Mouse (Mus musculus): ENCODE measurements around the gene Spta1. TPM values are rescaled to one million over a fixed set of nuclear protein-coding genes. Genes with fewer than 3 reads are reported as not detected.

The Spta1 gene
- total and polyA plus RNA-seq, 3 experiments, result 39.1 to 98.0 (median 46.1) TPM

GRCm38 (mm10) chr1:174146696-174147095 lies 25.9 kb upstream of the Spta1 start:
- TF ChIP-seq EP300 (IDR thresholded peaks at IDR 0.05; ENCODE audit: low read depth in 1 of 2, low read length in 2 of 2), result no peak
- no peaks in the 10 kb centered on the region; a peak in 1 of 4 replicates for H3K27me3 ChIP-seq (ENCODE audit: control insufficient read depth in 1 of 2, insufficient read depth in 2 of 2, low read length in 2 of 2)
- no peak overlapping the region for H3K4me3 ChIP-seq (ENCODE audit: control insufficient read depth in 1 of 2, insufficient read depth in 1 of 2, low read depth in 2 of 2, low read length in 2 of 2)
- no peak overlapping the region for H3K27ac ChIP-seq (ENCODE audit: control insufficient read depth, low read depth, low read length)
- no peak overlapping the region for H3K9ac ChIP-seq (ENCODE audit: control insufficient read depth, low read depth, low read length, poor library complexity, severe bottlenecking)
- H3K79me2 ChIP-seq (ENCODE audit: control insufficient read depth, insufficient read depth, low read length, poor library complexity), result no peaks in the 10 kb centered on the region
- no peaks in the 10 kb centered on the region for H3K9me3 ChIP-seq (replicated peaks; ENCODE audit: insufficient read depth, low read length)
- DNase-seq (ENCODE audit: low read depth, low spot score), result no peak
- no peaks in the 10 kb centered on the region for H3K4me1 ChIP-seq (ENCODE audit: control insufficient read depth in 1 of 2, insufficient read depth in 2 of 2, low read length in 2 of 2)
- H3K36me3 ChIP-seq (ENCODE audit: control insufficient read depth in 1 of 2, insufficient read depth in 2 of 2, low read length in 2 of 2), result no peaks in the 10 kb centered on the region

GRCm38 (mm10) chr1:174149289-174149688 lies 23.3 kb upstream of the Spta1 start:
- Histone ChIP-seq H3K4me3 (ENCODE audit: control insufficient read depth in 1 of 2, insufficient read depth in 1 of 2, low read depth in 2 of 2, low read length in 2 of 2) (no peak overlapping the region), H3K9me3 (replicated peaks; ENCODE audit: insufficient read depth, low read length) (no peaks in the 10 kb centered on the region), H3K9ac (ENCODE audit: control insufficient read depth, low read depth, low read length, poor library complexity, severe bottlenecking) (no peak overlapping the region), H3K27me3 (ENCODE audit: control insufficient read depth in 1 of 2, insufficient read depth in 2 of 2, low read length in 2 of 2) (peaks cover 0 to 3% of the 10 kb centered on the region in 2 experiments; a peak in 2 of 4 replicates), H3K4me1 (ENCODE audit: control insufficient read depth in 1 of 2, insufficient read depth in 2 of 2, low read length in 2 of 2) (no peaks in the 10 kb centered on the region), H3K27ac (ENCODE audit: control insufficient read depth, low read depth, low read length) (no peak overlapping the region), H3K79me2 (ENCODE audit: control insufficient read depth, insufficient read depth, low read length, poor library complexity) (no peaks in the 10 kb centered on the region), H3K36me3 (ENCODE audit: control insufficient read depth in 1 of 2, insufficient read depth in 2 of 2, low read length in 2 of 2) (no peaks in the 10 kb centered on the region)
- TF ChIP-seq USF1 (IDR thresholded peaks at IDR 0.05; ENCODE audit: low read depth, low read length), result no peak
- no peak for TF ChIP-seq ELF1 (IDR thresholded peaks at IDR 0.05; ENCODE audit: low read depth, low read length)
- TF ChIP-seq MAX (IDR thresholded peaks at IDR 0.05; ENCODE audit: low read length), result no peak
- DNase-seq (ENCODE audit: low read depth, low spot score), result no peak

GRCm38 (mm10) chr1:174155333-174155732 lies 17.2 kb upstream of the Spta1 start, which contains the start of gene Olfr420:
TSS of gene Olfr420 (plus strand) at chr1:174155633.
- Histone ChIP-seq H3K9ac (ENCODE audit: control insufficient read depth, low read depth, low read length, poor library complexity, severe bottlenecking) (no peak within 1 kb of the TSS), H3K4me1 (ENCODE audit: control insufficient read depth in 1 of 2, insufficient read depth in 2 of 2, low read length in 2 of 2) (peaks cover 0 to 7% of the 10 kb centered on the region in 2 experiments; a peak in 1 of 4 replicates), H3K9me3 (replicated peaks; ENCODE audit: insufficient read depth, low read length) (no peaks in the 10 kb centered on the region), H3K4me3 (ENCODE audit: control insufficient read depth in 1 of 2, insufficient read depth in 1 of 2, low read depth in 2 of 2, low read length in 2 of 2) (no peak within 1 kb of the TSS), H3K36me3 (ENCODE audit: control insufficient read depth in 1 of 2, insufficient read depth in 2 of 2, low read length in 2 of 2) (no peaks in the 10 kb centered on the region; a peak in 1 of 4 replicates), H3K79me2 (ENCODE audit: control insufficient read depth, insufficient read depth, low read length, poor library complexity) (no peaks in the 10 kb centered on the region), H3K27ac (ENCODE audit: control insufficient read depth, low read depth, low read length) (no peak within 1 kb of the TSS), H3K27me3 (ENCODE audit: control insufficient read depth in 1 of 2, insufficient read depth in 2 of 2, low read length in 2 of 2) (peaks cover 0 to 3% of the 10 kb centered on the region in 2 experiments; a peak in 2 of 4 replicates)
- no peak for TF ChIP-seq E2F4 (IDR thresholded peaks at IDR 0.05; ENCODE audit: borderline replicate concordance, low read depth, low read length)
- TF ChIP-seq POLR2A (IDR thresholded peaks at IDR 0.05; ENCODE audit: control insufficient read depth in 1 of 2, insufficient read depth in 1 of 2, low read depth in 1 of 2, low read length in 2 of 2, poor library complexity in 1 of 2), result no peak
- no peak for TF ChIP-seq CHD1 (IDR thresholded peaks at IDR 0.05; ENCODE audit: low read depth, low read length)
- TF ChIP-seq HCFC1 (IDR thresholded peaks at IDR 0.05; ENCODE audit: low read depth, low read length), result no peak
- TF ChIP-seq RCOR1 (IDR thresholded peaks at IDR 0.05; ENCODE audit: low read depth, low read length), result no peak
- TF ChIP-seq TBP (IDR thresholded peaks at IDR 0.05; ENCODE audit: low read depth, low read length), result no peak
- TF ChIP-seq MYB (IDR thresholded peaks at IDR 0.05; ENCODE audit: low read depth, low read length), result no peak
- no peak for TF ChIP-seq POLR2AphosphoS2 (IDR thresholded peaks at IDR 0.05; ENCODE audit: low read length)
- no peak for TF ChIP-seq EP300 (IDR thresholded peaks at IDR 0.05; ENCODE audit: low read depth in 1 of 2, low read length in 2 of 2)
- TF ChIP-seq GABPA (IDR thresholded peaks at IDR 0.05; ENCODE audit: low read depth, low read length), result no peak
- no peak for TF ChIP-seq CTCF (IDR thresholded peaks at IDR 0.05 in 2 of 3, conservative IDR thresholded peaks at IDR 0.05 in 1 of 3; ENCODE audit: control insufficient read depth in 1 of 3, insufficient read depth in 1 of 3, low read depth in 2 of 3, low read length in 3 of 3, poor library complexity in 1 of 3, severe bottlenecking in 1 of 3)
- TF ChIP-seq GATA1 (IDR thresholded peaks at IDR 0.05; ENCODE audit: low read depth, low read length), result no peak
- TF ChIP-seq TAL1 (IDR thresholded peaks at IDR 0.05; ENCODE audit: low read length), result no peak
- TF ChIP-seq USF2 (IDR thresholded peaks at IDR 0.05; ENCODE audit: borderline replicate concordance in 1 of 2, insufficient read depth in 1 of 2, low read depth in 1 of 2, low read length in 2 of 2), result no peak
- no peak for TF ChIP-seq SMC3 (IDR thresholded peaks at IDR 0.05; ENCODE audit: low read depth, low read length)
- no peak for TF ChIP-seq ETS1 (IDR thresholded peaks at IDR 0.05; ENCODE audit: low read depth, low read length)
- TF ChIP-seq JUND (IDR thresholded peaks at IDR 0.05; ENCODE audit: low read depth, low read length), result no peak
- no peak for TF ChIP-seq BHLHE40 (IDR thresholded peaks at IDR 0.05; ENCODE audit: borderline replicate concordance, low read depth, low read length)
- TF ChIP-seq NRF1 (IDR thresholded peaks at IDR 0.05; ENCODE audit: insufficient read depth, low read depth, low read length, poor library complexity, severe bottlenecking), result no peak
- no peak for TF ChIP-seq MAZ (IDR thresholded peaks at IDR 0.05; ENCODE audit: low read depth, low read length)
- no peak for DNase-seq (ENCODE audit: low read depth, low spot score)

Data from MEL (cell line).